Mouse (Mus musculus) cerebellum, adult 18-20 months (tissue): Measurements from ENCODE around the gene Dpep3.

Experiments
- DNase-seq, 2 experiments: peaks; one replicate each; pipeline ENCODE4 v3.0.0; 2021

Dpep3 gene

GRCm38 (mm10) chr8:105971019-105971720 lies 8.1 kb downstream of the Dpep3 start:
- no peak for DNase-seq

- DNase-seq = no peak
These were observed 9.9 kb downstream of the Dpep3 start for GRCm38 (mm10) chr8:105969367-105969766.

GRCm38 (mm10) chr8:105966692-105967311 lies 12.4 kb downstream of the Dpep3 start:
- no peak for DNase-seq

- no peak for DNase-seq
These were observed 13.3 kb downstream of the Dpep3 start, which contains the start of gene Slc12a4 for GRCm38 (mm10) chr8:105965905-105966341. Slc12a4 (minus strand) TSS chr8:105966097.

GRCm38 (mm10) chr8:105965266-105965904 lies 13.8 kb downstream of the Dpep3 start:
- no peak for DNase-seq

GRCm38 (mm10) chr8:105964506-105965265 lies 14.5 kb downstream of the Dpep3 start:
- no peak for DNase-seq

- DNase-seq = no peak
These were observed 17.7 kb downstream of the Dpep3 start for GRCm38 (mm10) chr8:105961536-105961935.

- DNase-seq = no peak
These were observed 18.1 kb downstream of the Dpep3 start for GRCm38 (mm10) chr8:105961101-105961500.

- peak; percentile 75 to 79 for DNase-seq
These were observed 19.9 kb downstream of the Dpep3 start for GRCm38 (mm10) chr8:105959350-105959749.

GRCm38 (mm10) chr8:105957813-105958212 lies 21.4 kb downstream of the Dpep3 start:
- no peak for DNase-seq

- no peak for DNase-seq
These were observed 22.7 kb downstream of the Dpep3 start for GRCm38 (mm10) chr8:105956556-105956955.

GRCm38 (mm10) chr8:105951057-105951659 lies 28.1 kb downstream of the Dpep3 start:
- peak in 1 of 2 experiments; percentile 34 for DNase-seq

GRCm38 (mm10) chr8:105949350-105949749 lies 29.9 kb downstream of the Dpep3 start:
- peak in 1 of 2 experiments; percentile 35 for DNase-seq

GRCm38 (mm10) chr8:105943321-105943739 lies 35.9 kb downstream of the Dpep3 start, which contains the start of gene Lcat:
Lcat (minus strand) TSS chr8:105943382.
- peak in 1 of 2 experiments; percentile 24 for DNase-seq

GRCm38 (mm10) chr8:105942542-105942941 lies 36.7 kb downstream of the Dpep3 start:
- DNase-seq = no peak

GRCm38 (mm10) chr8:105942026-105942425 lies 37.2 kb downstream of the Dpep3 start:
- DNase-seq = no peak

GRCm38 (mm10) chr8:105938306-105938669 lies 40.9 kb downstream of the Dpep3 start, which contains the start of gene Psmb10:
Psmb10 (minus strand) TSS chr8:105938444.
- DNase-seq = no peak

- peak in 1 of 2 experiments; percentile 46 for DNase-seq
These were observed 41.5 kb downstream of the Dpep3 start for GRCm38 (mm10) chr8:105937496-105938305.

GRCm38 (mm10) chr8:105936866-105937475 lies 42.3 kb downstream of the Dpep3 start:
- DNase-seq = peak; percentile 90 to 93

- no peak for DNase-seq
These were observed 43.2 kb downstream of the Dpep3 start for GRCm38 (mm10) chr8:105935863-105936603.
